Mouse (Mus musculus): ENCODE measurements around the gene 1700029I15Rik.

GRCm38 (mm10) chr2:92365568-92365967, 16.8 kb upstream of the 1700029I15Rik start:
- TF ChIP-seq CTCF (conservative IDR thresholded peaks at IDR 0.05; ENCODE audit: insufficient read depth, insufficient read length, low read depth, low read length) (no peak), POLR2A (IDR thresholded peaks at IDR 0.05; ENCODE audit: low read depth, low read length) (no peak)

Measured in kidney, adult 2 months (tissue).